Mouse (Mus musculus): ENCODE data around the gene Ampd2.

GRCm38 (mm10) chr3:108068826-108069225 lies 17.6 kb downstream of the Ampd2 start:
- no peak for TF ChIP-seq POLR2A (IDR thresholded peaks at IDR 0.05; ENCODE audit: control insufficient read depth in 1 of 2, insufficient read depth in 1 of 2, low read depth in 1 of 2, low read length in 2 of 2, poor library complexity in 1 of 2)
- TF ChIP-seq CTCF (IDR thresholded peaks at IDR 0.05 in 2 of 3, conservative IDR thresholded peaks at IDR 0.05 in 1 of 3; ENCODE audit: control insufficient read depth in 1 of 3, insufficient read depth in 1 of 3, low read depth in 2 of 3, low read length in 3 of 3, poor library complexity in 1 of 3, severe bottlenecking in 1 of 3) = no peak
- no peak for TF ChIP-seq EP300 (IDR thresholded peaks at IDR 0.05; ENCODE audit: low read depth in 1 of 2, low read length in 2 of 2)
- TF ChIP-seq HCFC1 (IDR thresholded peaks at IDR 0.05; ENCODE audit: low read depth, low read length) = no peak
